ENCODE assay signal across 8 mouse cellular contexts in genomic region chr4:138367641-138368497, GRCm38 (mm10). TPM values are rescaled to one million over a fixed set of nuclear protein-coding genes. Genes with fewer than 3 reads are reported as not detected.
A peak's percentile ranks its signal among the peaks of the same experiment; 100 is the strongest.
DNase-seq lines count a peak whose midpoint lies in the region; ATAC-seq and TF ChIP-seq lines count a peak whose summit lies in the region.

TSS of gene Cda (minus strand) at chr4:138367992.

- peak; percentile 84 for DNase-seq in brain, embryonic 14.5 days (ENCODE audit: low read depth)
- peak; percentile 94 for DNase-seq in lung, postnatal 10 days
- DNase-seq in retina, embryonic 14.5 days (ENCODE audit: low spot score): peak; percentile 75
- DNase-seq in T-cell, adult 2 months (ENCODE audit: low spot score): no peak

- peak within 1 kb of the TSS; percentile 77 for H3K4me2 ChIP-seq in heart, embryonic 13.5 days
- peak within 1 kb of the TSS; percentile 68 for H3K4me2 ChIP-seq in kidney, embryonic 16.5 days (replicated peaks; ENCODE audit: low read depth, low read length)

- peaks cover 39% of the 10 kb centered on the region for H3K27me3 ChIP-seq in E14TG2a.4 (ENCODE audit: insufficient read depth, low read length)
- H3K27me3 ChIP-seq in heart, embryonic 13.5 days (replicated peaks): 0 out of 2 replicates have a peak, but pooled peaks cover 20% of the 10 kb centered on the region
- no peaks in the 10 kb centered on the region for H3K27me3 ChIP-seq in kidney, embryonic 16.5 days (ENCODE audit: insufficient read depth, low read length)

- H3K27ac ChIP-seq in heart, embryonic 13.5 days (replicated peaks): peak within 1 kb of the TSS; percentile 73
- peak within 1 kb of the TSS; percentile 45; the same call in 1 of the 2 replicates for H3K27ac ChIP-seq in kidney, embryonic 16.5 days (ENCODE audit: low read length)

- peak within 1 kb of the TSS; percentile 77 for H3K9ac ChIP-seq in heart, embryonic 13.5 days
- peak within 1 kb of the TSS; percentile 71 for H3K9ac ChIP-seq in kidney, embryonic 16.5 days (replicated peaks; ENCODE audit: low read length)

- no peaks in the 10 kb centered on the region for H3K9me3 ChIP-seq in E14TG2a.4 (ENCODE audit: low read length)
- no peaks in the 10 kb centered on the region for H3K9me3 ChIP-seq in heart, embryonic 13.5 days
- H3K9me3 ChIP-seq in kidney, embryonic 16.5 days (ENCODE audit: low read length): no peaks in the 10 kb centered on the region

- 8% methylated on average over 34 of the region's 34 CpGs for WGBS in heart, embryonic 13.5 days
- 7% methylated on average over 34 of the region's 34 CpGs for WGBS in kidney, embryonic 16.5 days

- peak within 1 kb of the TSS; percentile 72 for H3K4me3 ChIP-seq in E14TG2a.4 (replicated peaks; ENCODE audit: low read length)
- peak within 1 kb of the TSS; percentile 53 for H3K4me3 ChIP-seq in heart, embryonic 13.5 days
- H3K4me3 ChIP-seq in kidney, embryonic 16.5 days (ENCODE audit: low read length): peak within 1 kb of the TSS; percentile 49

- no peak for TF ChIP-seq POLR2A in brain, embryonic 14.5 days (IDR thresholded peaks at IDR 0.05; ENCODE audit: borderline replicate concordance, extremely low read depth, insufficient read depth, insufficient read length, poor library complexity, severe bottlenecking)

- TF ChIP-seq CTCF in E14TG2a.4 (conservative IDR thresholded peaks at IDR 0.05; ENCODE audit: low read length): no peak
- TF ChIP-seq CTCF in brain, embryonic 14.5 days (IDR thresholded peaks at IDR 0.05; ENCODE audit: borderline replicate concordance, extremely low read depth, insufficient read depth, insufficient read length): no peak

- H3K4me1 ChIP-seq in E14TG2a.4 (replicated peaks; ENCODE audit: low read depth, low read length): peaks cover 28% of the 10 kb centered on the region
- peaks cover 16% of the 10 kb centered on the region for H3K4me1 ChIP-seq in heart, embryonic 13.5 days
- H3K4me1 ChIP-seq in kidney, embryonic 16.5 days (ENCODE audit: insufficient read depth, low read length): peaks cover 11% of the 10 kb centered on the region

- H3K36me3 ChIP-seq in E14TG2a.4 (ENCODE audit: insufficient read depth, low read length): no peaks in the 10 kb centered on the region
- H3K36me3 ChIP-seq in heart, embryonic 13.5 days: no peaks in the 10 kb centered on the region
- no peaks in the 10 kb centered on the region for H3K36me3 ChIP-seq in kidney, embryonic 16.5 days (ENCODE audit: insufficient read depth, low read length)

- ATAC-seq in erythroid progenitor cell, adult 5-6 weeks (replicated peaks; ENCODE audit: low FRiP score, poor library complexity, severe bottlenecking): peak; percentile 86
- ATAC-seq in heart, embryonic 13.5 days (ENCODE audit: extremely low read depth, insufficient number of reproducible peaks, low FRiP score, low TSS enrichment): peak; percentile 81; the same call in 1 of the 2 replicates
- ATAC-seq in kidney, embryonic 16.5 days (ENCODE audit: low FRiP score, low TSS enrichment): peak; percentile 96

RNA-seq across cellular contexts. Expression of gene Cda, which starts in this region (rescaled TPM):
- polyA plus RNA-seq in brain, embryonic 14.5 days (2012; rRNA removed): 1.9 and 3.2 TPM in 2 replicates
- not detected in 2 replicates for total RNA-seq in erythroid progenitor cell, adult 5-6 weeks (2015; ENCODE audit: low replicate concordance)
- not detected in 2 replicates for total RNA-seq in erythroid progenitor cell, adult 5-6 weeks (2017; ENCODE audit: low replicate concordance)
- polyA plus RNA-seq in heart, embryonic 13.5 days (2015; fragmentation: Nextera tagmentation; extraction: Ambion mirVana): 13.5 and 14.3 TPM in 2 replicates
- polyA plus RNA-seq in kidney, embryonic 16.5 days (2015; fragmentation: Nextera tagmentation; extraction: Ambion mirVana): 24.6 and 27.1 TPM in 2 replicates

Comparison
In these comparisons a context has a peak if more than half of its experiments do, and no peak if none do; other contexts are left out.
1. Peak in ATAC-seq in erythroid progenitor cell, adult 5-6 weeks; RNA of the gene not detected or under 1 TPM.